Mouse (Mus musculus) kidney, embryonic 14.5 days (tissue): ENCODE measurements around the gene Klhl21. TPM values are rescaled to one million over a fixed set of nuclear protein-coding genes. Genes with fewer than 3 reads are reported as not detected.

ENCODE experiments used
- ATAC-seq: fragments of 200-750 bp; cut with Nextera tagmentation; 2 replicates; pipeline ENCODE4 v1.8.0; 2017; ENCODE audit warnings: moderate number of reproducible peaks, mild to moderate bottlenecking, moderate TSS enrichment, moderate library complexity; ENCODE audit not compliant: low FRiP score, low TSS enrichment
- H3K27ac ChIP-seq: fragments of 300-500 bp; sonication (generic); 2 replicates; pipeline ENCODE4 v1.5.1; 2014; ENCODE audit warnings: low read depth, mild to moderate bottlenecking, low read length, moderate library complexity, mixed read lengths
- H3K27me3 ChIP-seq: fragments of 300-500 bp; sonication (generic); 2 replicates; pipeline ENCODE4 v1.6.1; 2014; ENCODE audit warnings: mild to moderate bottlenecking, low read length; ENCODE audit not compliant: control insufficient read depth, insufficient read depth
- H3K36me3 ChIP-seq: fragments of 300-500 bp; sonication (generic); 2 replicates; pipeline ENCODE4 v1.6.1; 2014; ENCODE audit warnings: low read length, mixed read lengths; ENCODE audit not compliant: control insufficient read depth, insufficient read depth
- H3K4me1 ChIP-seq: fragments of 300-500 bp; sonication (generic); 2 replicates; pipeline ENCODE4 v1.6.1; 2014; ENCODE audit warnings: low read length, mixed read lengths; ENCODE audit not compliant: control insufficient read depth, insufficient read depth
- H3K4me2 ChIP-seq: fragments of 300-500 bp; sonication (generic); replicated peaks from 2 replicates; pipeline ENCODE4 v1.6.1; 2014; ENCODE audit warnings: low read depth, mild to moderate bottlenecking, low read length
- H3K4me3 ChIP-seq: fragments of 300-500 bp; sonication (generic); 2 replicates; pipeline ENCODE4 v1.5.1; 2014; ENCODE audit warnings: mild to moderate bottlenecking, low read length
- H3K9ac ChIP-seq: fragments of 300-500 bp; sonication (generic); 2 replicates; pipeline ENCODE4 v1.6.1; 2014; ENCODE audit warnings: low read depth, mild to moderate bottlenecking, low read length, moderate library complexity
- H3K9me3 ChIP-seq: fragments of 300-500 bp; sonication (generic); 2 replicates; pipeline ENCODE4 v1.6.1; 2016; ENCODE audit warnings: low read length; ENCODE audit not compliant: control insufficient read depth
- WGBS: fragments of 180-500 bp; shearing (Covaris S2); extraction: QIAGEN DNeasy Blood & Tissue Kit; methylation state at CpG from one replicate; pipeline ENCODE4 v1.1.7; 2014; 5-methylcytosine and 5-hydroxymethylcytosine counted together
- polyA plus RNA-seq: library from polyadenylated mRNA; unstranded; fragments of >200 nt; fragmentation: Nextera tagmentation; extraction: Ambion mirVana; gene quantifications from 2 replicates; pipeline ENCODE4 v1.2.1, GENCODE M21; 2014

The Klhl21 gene
- polyA plus RNA-seq, 1 experiment from 2014 or later = 7.4 TPM

- ATAC-seq = no peak
- Histone ChIP-seq H3K36me3 (peaks cover 28% of the 10 kb centered on the region), H3K27me3 (no peaks in the 10 kb centered on the region), H3K27ac (no peak overlapping the region), H3K4me2 (peak overlapping the region; percentile 98), H3K4me1 (peaks cover 28% of the 10 kb centered on the region), H3K9ac (peak overlapping the region; percentile 72; the same call in 1 of the 2 replicates), H3K9me3 (no peaks in the 10 kb centered on the region), H3K4me3 (peak overlapping the region; percentile 81)
- WGBS = 1% methylated on average over 10 of the region's 10 CpGs
Measured at GRCm38 (mm10) chr4:152010091-152010706, 1.6 kb downstream of the Klhl21 start.

GRCm38 (mm10) chr4:152010707-152011134, 2.1 kb downstream of the Klhl21 start:
- ATAC-seq = no peak
- H3K9me3 ChIP-seq = no peaks in the 10 kb centered on the region
- peak overlapping the region; percentile 98 for H3K4me2 ChIP-seq
- 12% methylated on average over 13 of the region's 13 CpGs for WGBS
- no peaks in the 10 kb centered on the region for H3K27me3 ChIP-seq
- H3K4me1 ChIP-seq = peaks cover 28% of the 10 kb centered on the region
- H3K36me3 ChIP-seq = peaks cover 33% of the 10 kb centered on the region
- peak overlapping the region; percentile 72; the same call in 1 of the 2 replicates for H3K9ac ChIP-seq
- no peak overlapping the region for H3K27ac ChIP-seq
- peak overlapping the region; percentile 81 for H3K4me3 ChIP-seq

GRCm38 (mm10) chr4:152011171-152011760, 2.7 kb downstream of the Klhl21 start:
- H3K4me1 ChIP-seq = peaks cover 28% of the 10 kb centered on the region
- H3K27ac ChIP-seq = no peak overlapping the region
- H3K9me3 ChIP-seq = no peaks in the 10 kb centered on the region
- peaks cover 38% of the 10 kb centered on the region for H3K36me3 ChIP-seq
- no peak for ATAC-seq
- H3K9ac ChIP-seq = peak overlapping the region; percentile 25; the same call in 1 of the 2 replicates
- no peaks in the 10 kb centered on the region for H3K27me3 ChIP-seq
- H3K4me3 ChIP-seq = peak overlapping the region; percentile 81; the same call in 1 of the 2 replicates
- 82% methylated on average over 8 of the region's 8 CpGs for WGBS
- peak overlapping the region; percentile 98 for H3K4me2 ChIP-seq

GRCm38 (mm10) chr4:152012109-152012508, 3.5 kb downstream of the Klhl21 start:
- peaks cover 43% of the 10 kb centered on the region for H3K36me3 ChIP-seq
- H3K4me3 ChIP-seq = no peak overlapping the region
- H3K27ac ChIP-seq = no peak overlapping the region
- no peaks in the 10 kb centered on the region for H3K27me3 ChIP-seq
- no peak overlapping the region for H3K9ac ChIP-seq
- 93% methylated on average over 16 of the region's 16 CpGs for WGBS
- H3K4me1 ChIP-seq = peaks cover 28% of the 10 kb centered on the region
- no peak for ATAC-seq
- no peak overlapping the region for H3K4me2 ChIP-seq
- H3K9me3 ChIP-seq = no peaks in the 10 kb centered on the region

GRCm38 (mm10) chr4:152013036-152013813, 4.6 kb downstream of the Klhl21 start:
- no peaks in the 10 kb centered on the region for H3K9me3 ChIP-seq
- 83% methylated on average over 12 of the region's 12 CpGs for WGBS
- H3K27ac ChIP-seq = no peak overlapping the region
- peaks cover 50% of the 10 kb centered on the region for H3K36me3 ChIP-seq
- H3K4me2 ChIP-seq = no peak overlapping the region
- H3K27me3 ChIP-seq = no peaks in the 10 kb centered on the region
- no peak overlapping the region for H3K9ac ChIP-seq
- H3K4me3 ChIP-seq = no peak overlapping the region
- no peak for ATAC-seq
- peaks cover 19% of the 10 kb centered on the region for H3K4me1 ChIP-seq

GRCm38 (mm10) chr4:152019073-152019472, 10.5 kb downstream of the Klhl21 start:
- no peak for ATAC-seq
- no peaks in the 10 kb centered on the region for H3K27me3 ChIP-seq
- no peak overlapping the region for H3K4me2 ChIP-seq
- H3K36me3 ChIP-seq = peaks cover 87% of the 10 kb centered on the region
- no peak overlapping the region for H3K9ac ChIP-seq
- no peak overlapping the region for H3K27ac ChIP-seq
- no peaks in the 10 kb centered on the region for H3K4me1 ChIP-seq
- 83% methylated on average over 6 of the region's 6 CpGs for WGBS
- H3K4me3 ChIP-seq = no peak overlapping the region
- H3K9me3 ChIP-seq = no peaks in the 10 kb centered on the region

- Histone ChIP-seq H3K27me3 (no peaks in the 10 kb centered on the region), H3K4me2 (no peak overlapping the region), H3K4me3 (no peak overlapping the region), H3K9me3 (no peaks in the 10 kb centered on the region), H3K4me1 (peaks cover 1% of the 10 kb centered on the region; the same call in 1 of the 2 replicates), H3K9ac (no peak overlapping the region), H3K36me3 (peaks cover 84% of the 10 kb centered on the region), H3K27ac (no peak overlapping the region)
- WGBS = 93% methylated on average over 21 of the region's 21 CpGs
- ATAC-seq = no peak
Measured at GRCm38 (mm10) chr4:152020024-152020423, 11.4 kb downstream of the Klhl21 start.

- 76% methylated on average over 12 of the region's 12 CpGs for WGBS
- Histone ChIP-seq H3K4me2 (no peak overlapping the region), H3K9me3 (no peaks in the 10 kb centered on the region), H3K9ac (no peak overlapping the region), H3K27me3 (no peaks in the 10 kb centered on the region), H3K36me3 (peaks cover 73% of the 10 kb centered on the region), H3K4me1 (peaks cover 17% of the 10 kb centered on the region), H3K4me3 (no peak overlapping the region), H3K27ac (no peak overlapping the region)
- no peak for ATAC-seq
Measured at GRCm38 (mm10) chr4:152021568-152022097, 13.0 kb downstream of the Klhl21 start.
